8 mouse cellular contexts compared by ENCODE assay signal in genomic region chr10:116207987-116208726, GRCm38 (mm10).
DNase-seq lines count a peak whose midpoint lies in the region; ATAC-seq lines count a peak whose summit lies in the region.

No protein-coding gene starts in this region.

- intact Hi-C loops in gastrocnemius, postnatal 36 days (cut with DNase I), result loop anchor here (1.0 to 5.0 kb wide), 2 partner anchors 94 to 111 kb away; no protein-coding TSS in a partner anchor
- intact Hi-C loops in heart, postnatal 14 days (cut with DNase I), result loop anchor here (1.0 to 10.0 kb wide), 4 partner anchors 59 to 277 kb away; no protein-coding TSS in a partner anchor

- H3K4me2 ChIP-seq in embryonic facial prominence, embryonic 11.5 days (ENCODE audit: low read depth, low read length), result 0 out of 2 replicates have a peak overlapping the region, but pooled peaks have one; percentile 7

- H3K4me3 ChIP-seq in embryonic facial prominence, embryonic 11.5 days (ENCODE audit: low read depth, low read length), result no peak overlapping the region
- H3K4me3 ChIP-seq in megakaryocyte, embryonic 14.5 days (replicated peaks), result peak overlapping the region; percentile 86

- H3K27ac ChIP-seq in embryonic facial prominence, embryonic 11.5 days (replicated peaks; ENCODE audit: low read depth, low read length), result no peak overlapping the region

- H3K9me3 ChIP-seq in embryonic facial prominence, embryonic 11.5 days (replicated peaks; ENCODE audit: control insufficient read depth, low read length), result no peaks in the 10 kb centered on the region
- no peaks in the 10 kb centered on the region for H3K9me3 ChIP-seq in megakaryocyte, embryonic 14.5 days

- H3K36me3 ChIP-seq in embryonic facial prominence, embryonic 11.5 days (replicated peaks; ENCODE audit: control insufficient read depth, insufficient read depth, low read depth, low read length), result no peaks in the 10 kb centered on the region
- no peaks in the 10 kb centered on the region for H3K36me3 ChIP-seq in megakaryocyte, embryonic 14.5 days (replicated peaks; ENCODE audit: low read length)

- WGBS in embryonic facial prominence, embryonic 11.5 days, result 22% methylated on average over 9 of the region's 9 CpGs

- H3K9ac ChIP-seq in embryonic facial prominence, embryonic 11.5 days (replicated peaks; ENCODE audit: low read length), result 0 out of 2 replicates have a peak overlapping the region, but pooled peaks have one; percentile 9

- no peaks in the 10 kb centered on the region for H3K4me1 ChIP-seq in embryonic facial prominence, embryonic 11.5 days (ENCODE audit: control insufficient read depth, insufficient read depth, low read length)
- H3K4me1 ChIP-seq in megakaryocyte, embryonic 14.5 days, result peaks cover 18% of the 10 kb centered on the region

- DNase-seq in gastrocnemius, postnatal 10 days, result peak; percentile 34
- DNase-seq in gastrocnemius, postnatal 36 days, result no peak
- DNase-seq in adipocyte (ENCODE audit: low spot score), result peak; percentile 64
- peak; percentile 73 for DNase-seq in embryonic facial prominence, embryonic 11.5 days (ENCODE audit: low spot score)
- DNase-seq in heart, postnatal 14 days, result peak; percentile 63 to 65
- DNase-seq in layer of hippocampus, postnatal 25 days (ENCODE audit: extremely low spot score in 1 of 2, low spot score in 1 of 2), result peak; percentile 14 to 50
- DNase-seq in telencephalon, adult 2 months (ENCODE audit: low read depth, low spot score), result peak; percentile 9

- H3K27me3 ChIP-seq in embryonic facial prominence, embryonic 11.5 days (ENCODE audit: control insufficient read depth, insufficient read depth, low read length), result no peaks in the 10 kb centered on the region
- H3K27me3 ChIP-seq in megakaryocyte, embryonic 14.5 days (replicated peaks), result peaks cover 9% of the 10 kb centered on the region

- ATAC-seq in embryonic facial prominence, embryonic 11.5 days (replicated peaks; ENCODE audit: insufficient number of reproducible peaks, low FRiP score, low TSS enrichment, low read depth), result no peak

Comparison
In these comparisons a context has a peak if more than half of its experiments do, and no peak if none do; other contexts are left out.
1. DNase-seq: peak in gastrocnemius, postnatal 10 days (single experiment), adipocyte (single experiment), embryonic facial prominence, embryonic 11.5 days (single experiment), heart, postnatal 14 days (2 of 2), layer of hippocampus, postnatal 25 days (2 of 2) and telencephalon, adult 2 months (single experiment); none in gastrocnemius, postnatal 36 days (0 of 2).